Mouse (Mus musculus): Measurements from ENCODE around the gene Gadd45g. TPM values are rescaled to one million over a fixed set of nuclear protein-coding genes. Genes with fewer than 3 reads are reported as not detected.

Gene Gadd45g
- polyA plus RNA-seq, 1 experiment from 2014 or later, result 30.4 TPM

- H3K4me2 ChIP-seq, result no peak overlapping the region; the same call in 1 of the 2 replicates
- 10% methylated on average over 8 of the region's 8 CpGs for WGBS
- no peak overlapping the region for H3K4me3 ChIP-seq (ENCODE audit: low read depth, low read length)
- H3K4me1 ChIP-seq (replicated peaks; ENCODE audit: control insufficient read depth, insufficient read depth, low read length), result peaks cover 45% of the 10 kb centered on the region
- no peaks in the 10 kb centered on the region for H3K9me3 ChIP-seq (ENCODE audit: control insufficient read depth, low read length)
- DNase-seq (ENCODE audit: low spot score), result no peak
- H3K9ac ChIP-seq (ENCODE audit: low read depth, low read length), result no peak overlapping the region
- no peaks in the 10 kb centered on the region for H3K36me3 ChIP-seq (ENCODE audit: control insufficient read depth, insufficient read depth, low read length)
- ATAC-seq (replicated peaks; ENCODE audit: low FRiP score), result no peak
- no peak overlapping the region for H3K27ac ChIP-seq (ENCODE audit: low read depth, low read length)
- peaks cover 2% of the 10 kb centered on the region; the same call in 1 of the 2 replicates for H3K27me3 ChIP-seq (replicated peaks; ENCODE audit: control insufficient read depth, insufficient read depth, low read length)
Observed at GRCm38 (mm10) chr13:51839250-51840026, 7.0 kb upstream of the Gadd45g start.

GRCm38 (mm10) chr13:51840702-51841101 is 5.8 kb upstream of the Gadd45g start:
- ATAC-seq (replicated peaks; ENCODE audit: low FRiP score) (peak; percentile 29; the same call in 1 of the 2 replicates), DNase-seq (ENCODE audit: low spot score) (no peak)
- 40% methylated on average over 6 of the region's 6 CpGs for WGBS
- no peaks in the 10 kb centered on the region for H3K36me3 ChIP-seq (ENCODE audit: control insufficient read depth, insufficient read depth, low read length)
- peak overlapping the region; percentile 94 for H3K27ac ChIP-seq (ENCODE audit: low read depth, low read length)
- H3K4me2 ChIP-seq, result peak overlapping the region; percentile 60
- peak overlapping the region; percentile 57; the same call in 1 of the 2 replicates for H3K9ac ChIP-seq (ENCODE audit: low read depth, low read length)
- peaks cover 43% of the 10 kb centered on the region for H3K4me1 ChIP-seq (replicated peaks; ENCODE audit: control insufficient read depth, insufficient read depth, low read length)
- no peaks in the 10 kb centered on the region for H3K9me3 ChIP-seq (ENCODE audit: control insufficient read depth, low read length)
- H3K27me3 ChIP-seq (replicated peaks; ENCODE audit: control insufficient read depth, insufficient read depth, low read length), result peaks cover 2% of the 10 kb centered on the region; the same call in 1 of the 2 replicates
- H3K4me3 ChIP-seq (ENCODE audit: low read depth, low read length), result no peak overlapping the region

- peak; percentile 75 for ATAC-seq (replicated peaks; ENCODE audit: low FRiP score)
- Histone ChIP-seq H3K4me2 (peak overlapping the region; percentile 60), H3K4me3 (ENCODE audit: low read depth, low read length) (peak overlapping the region; percentile 32), H3K27ac (ENCODE audit: low read depth, low read length) (peak overlapping the region; percentile 94), H3K27me3 (replicated peaks; ENCODE audit: control insufficient read depth, insufficient read depth, low read length) (peaks cover 2% of the 10 kb centered on the region; the same call in 1 of the 2 replicates), H3K4me1 (replicated peaks; ENCODE audit: control insufficient read depth, insufficient read depth, low read length) (peaks cover 43% of the 10 kb centered on the region), H3K9ac (ENCODE audit: low read depth, low read length) (peak overlapping the region; percentile 67), H3K9me3 (ENCODE audit: control insufficient read depth, low read length) (no peaks in the 10 kb centered on the region), H3K36me3 (ENCODE audit: control insufficient read depth, insufficient read depth, low read length) (no peaks in the 10 kb centered on the region)
- peak; percentile 73 for DNase-seq (ENCODE audit: low spot score)
- 5% methylated on average over 12 of the region's 12 CpGs for WGBS
Observed at GRCm38 (mm10) chr13:51841541-51842115, 4.8 kb upstream of the Gadd45g start.

- Histone ChIP-seq H3K9me3 (ENCODE audit: control insufficient read depth, low read length) (no peaks in the 10 kb centered on the region), H3K4me2 (peak overlapping the region; percentile 60), H3K4me3 (ENCODE audit: low read depth, low read length) (peak overlapping the region; percentile 32), H3K27me3 (replicated peaks; ENCODE audit: control insufficient read depth, insufficient read depth, low read length) (peaks cover 2% of the 10 kb centered on the region; the same call in 1 of the 2 replicates), H3K4me1 (replicated peaks; ENCODE audit: control insufficient read depth, insufficient read depth, low read length) (peaks cover 43% of the 10 kb centered on the region), H3K36me3 (ENCODE audit: control insufficient read depth, insufficient read depth, low read length) (no peaks in the 10 kb centered on the region), H3K9ac (ENCODE audit: low read depth, low read length) (peak overlapping the region; percentile 67), H3K27ac (ENCODE audit: low read depth, low read length) (peak overlapping the region; percentile 94)
- DNase-seq (ENCODE audit: low spot score), result no peak
- no peak for ATAC-seq (replicated peaks; ENCODE audit: low FRiP score)
- 9% methylated on average over 5 of the region's 5 CpGs for WGBS
Observed at GRCm38 (mm10) chr13:51842191-51842590, 4.3 kb upstream of the Gadd45g start.

GRCm38 (mm10) chr13:51842773-51843172 is 3.7 kb upstream of the Gadd45g start:
- 9% methylated on average over 12 of the region's 12 CpGs for WGBS
- Histone ChIP-seq H3K9me3 (ENCODE audit: control insufficient read depth, low read length) (no peaks in the 10 kb centered on the region), H3K27ac (ENCODE audit: low read depth, low read length) (peak overlapping the region; percentile 94; the same call in 1 of the 2 replicates), H3K36me3 (ENCODE audit: control insufficient read depth, insufficient read depth, low read length) (no peaks in the 10 kb centered on the region), H3K4me1 (replicated peaks; ENCODE audit: control insufficient read depth, insufficient read depth, low read length) (peaks cover 44% of the 10 kb centered on the region), H3K9ac (ENCODE audit: low read depth, low read length) (peak overlapping the region; percentile 67), H3K4me2 (peak overlapping the region; percentile 60), H3K4me3 (ENCODE audit: low read depth, low read length) (peak overlapping the region; percentile 26), H3K27me3 (replicated peaks; ENCODE audit: control insufficient read depth, insufficient read depth, low read length) (peaks cover 2% of the 10 kb centered on the region; the same call in 1 of the 2 replicates)
- ATAC-seq (replicated peaks; ENCODE audit: low FRiP score) (no peak), DNase-seq (ENCODE audit: low spot score) (no peak)

GRCm38 (mm10) chr13:51843298-51843697 is 3.2 kb upstream of the Gadd45g start:
- no peak overlapping the region for H3K4me3 ChIP-seq (ENCODE audit: low read depth, low read length)
- no peak for DNase-seq (ENCODE audit: low spot score)
- ATAC-seq (replicated peaks; ENCODE audit: low FRiP score), result no peak
- no peak overlapping the region for H3K27ac ChIP-seq (ENCODE audit: low read depth, low read length)
- peaks cover 2% of the 10 kb centered on the region; the same call in 1 of the 2 replicates for H3K27me3 ChIP-seq (replicated peaks; ENCODE audit: control insufficient read depth, insufficient read depth, low read length)
- WGBS, result 50% methylated on average over 4 of the region's 4 CpGs
- H3K9ac ChIP-seq (ENCODE audit: low read depth, low read length), result no peak overlapping the region
- no peaks in the 10 kb centered on the region for H3K36me3 ChIP-seq (ENCODE audit: control insufficient read depth, insufficient read depth, low read length)
- H3K4me1 ChIP-seq (replicated peaks; ENCODE audit: control insufficient read depth, insufficient read depth, low read length), result peaks cover 44% of the 10 kb centered on the region
- H3K9me3 ChIP-seq (ENCODE audit: control insufficient read depth, low read length), result no peaks in the 10 kb centered on the region
- H3K4me2 ChIP-seq, result peak overlapping the region; percentile 60

- no peak for DNase-seq (ENCODE audit: low spot score)
- Histone ChIP-seq H3K36me3 (ENCODE audit: control insufficient read depth, insufficient read depth, low read length) (no peaks in the 10 kb centered on the region), H3K27me3 (replicated peaks; ENCODE audit: control insufficient read depth, insufficient read depth, low read length) (peaks cover 2% of the 10 kb centered on the region; the same call in 1 of the 2 replicates), H3K9ac (ENCODE audit: low read depth, low read length) (no peak overlapping the region), H3K4me3 (ENCODE audit: low read depth, low read length) (no peak overlapping the region), H3K9me3 (ENCODE audit: control insufficient read depth, low read length) (no peaks in the 10 kb centered on the region), H3K4me2 (no peak overlapping the region), H3K27ac (ENCODE audit: low read depth, low read length) (no peak overlapping the region), H3K4me1 (replicated peaks; ENCODE audit: control insufficient read depth, insufficient read depth, low read length) (peaks cover 48% of the 10 kb centered on the region)
- WGBS, result 68% methylated on average over 10 of the region's 10 CpGs
- ATAC-seq (replicated peaks; ENCODE audit: low FRiP score), result no peak
Observed at GRCm38 (mm10) chr13:51844118-51844517, 2.4 kb upstream of the Gadd45g start.

GRCm38 (mm10) chr13:51844661-51845060 is 1.8 kb upstream of the Gadd45g start:
- Histone ChIP-seq H3K4me2 (no peak overlapping the region; the same call in 1 of the 2 replicates), H3K9me3 (ENCODE audit: control insufficient read depth, low read length) (no peaks in the 10 kb centered on the region), H3K4me3 (ENCODE audit: low read depth, low read length) (no peak overlapping the region), H3K4me1 (replicated peaks; ENCODE audit: control insufficient read depth, insufficient read depth, low read length) (peaks cover 46% of the 10 kb centered on the region), H3K27ac (ENCODE audit: low read depth, low read length) (no peak overlapping the region), H3K27me3 (replicated peaks; ENCODE audit: control insufficient read depth, insufficient read depth, low read length) (peaks cover 2% of the 10 kb centered on the region; the same call in 1 of the 2 replicates), H3K9ac (ENCODE audit: low read depth, low read length) (no peak overlapping the region), H3K36me3 (ENCODE audit: control insufficient read depth, insufficient read depth, low read length) (no peaks in the 10 kb centered on the region)
- DNase-seq (ENCODE audit: low spot score), result peak; percentile 68
- 13% methylated on average over 10 of the region's 10 CpGs for WGBS
- ATAC-seq (replicated peaks; ENCODE audit: low FRiP score), result no peak
